Mouse (Mus musculus) liver, embryonic 14.5 days (tissue): ENCODE measurements around the gene Iqcj. TPM values are rescaled to one million over a fixed set of nuclear protein-coding genes. Genes with fewer than 3 reads are reported as not detected.
"Not testable (repeated sequence)": the region's sequence is repeated elsewhere in the genome, so short reads cannot be mapped to it uniquely, and the experiment has no call there.

Experiments used
- ATAC-seq: fragments of 200-750 bp; cut with Nextera tagmentation; 2 replicates; pipeline ENCODE4 v1.8.0; 2017; ENCODE audit warnings: moderate number of reproducible peaks, mild to moderate bottlenecking, moderate library complexity; ENCODE audit not compliant: insufficient read depth
- DNase-seq, 3 experiments: peaks; one replicate each; pipeline ENCODE4 v3.0.0-alpha.2; 2012 to 2013; ENCODE audit warnings: low read depth in 3 of 3, low spot score in 3 of 3
- H3K27ac ChIP-seq: fragments of 300-500 bp; sonication (generic); 2 replicates; pipeline ENCODE4 v1.5.1; 2014; ENCODE audit warnings: moderate library complexity, mild to moderate bottlenecking, control low read depth, inconsistent platforms
- H3K27me3 ChIP-seq: fragments of 300-500 bp; sonication (generic); 2 replicates; pipeline ENCODE4 v1.6.1; 2014; ENCODE audit warnings: mild to moderate bottlenecking, low read length, moderate library complexity; ENCODE audit not compliant: control insufficient read depth, insufficient read depth
- H3K36me3 ChIP-seq: fragments of 300-500 bp; sonication (generic); replicated peaks from 2 replicates; pipeline ENCODE4 v1.6.1; 2014; ENCODE audit warnings: low read depth; ENCODE audit not compliant: control insufficient read depth, insufficient read depth
- H3K4me1 ChIP-seq, 2 experiments: fragments of 200-500 bp in 1 of 2; fragments of 300-500 bp in 1 of 2; sonication (generic) in 1 of 2; replicated peaks; 2 replicates each; pipeline ENCODE4 v1.6.1; 2012 to 2014; ENCODE audit warnings: antibody characterized with exemption in 1 of 2, inconsistent platforms in 1 of 2, low read length in 1 of 2; ENCODE audit not compliant: control insufficient read depth in 2 of 2, insufficient read depth in 2 of 2
- H3K4me2 ChIP-seq: fragments of 300-500 bp; sonication (generic); 2 replicates; pipeline ENCODE4 v1.6.1; 2014; ENCODE audit warnings: low read depth, mild to moderate bottlenecking, control low read depth, moderate library complexity
- H3K4me3 ChIP-seq, 2 experiments: fragments of 200-500 bp in 1 of 2; fragments of 300-500 bp in 1 of 2; sonication (generic) in 1 of 2; 2 replicates each; pipeline ENCODE4 v1.5.1; 2012 to 2014; ENCODE audit warnings: low read depth in 2 of 2, low read length in 2 of 2, mild to moderate bottlenecking in 2 of 2, control low read depth in 1 of 2, inconsistent platforms in 1 of 2, moderate library complexity in 1 of 2; ENCODE audit not compliant: insufficient read depth in 1 of 2
- H3K9ac ChIP-seq: fragments of 300-500 bp; sonication (generic); replicated peaks from 2 replicates; pipeline ENCODE4 v1.6.1; 2014; ENCODE audit warnings: mild to moderate bottlenecking, control low read depth, moderate library complexity
- H3K9me3 ChIP-seq: fragments of 300-500 bp; sonication (generic); 2 replicates; pipeline ENCODE4 v1.6.1; 2016; ENCODE audit warnings: low read length, mixed read lengths; ENCODE audit not compliant: control insufficient read depth
- CTCF ChIP-seq: IDR thresholded peaks from 2 replicates; pipeline ENCODE4 v1.5.1; 2016; ENCODE audit warnings: antibody characterized with exemption, low read depth, control low read depth
- EP300 ChIP-seq: IDR thresholded peaks from 2 replicates; pipeline ENCODE4 v1.6.1; 2016; ENCODE audit warnings: antibody characterized with exemption, low read depth
- WGBS: fragments of 180-500 bp; shearing (Covaris S2); extraction: QIAGEN DNeasy Blood & Tissue Kit; methylation state at CpG from one replicate; pipeline ENCODE4 v1.1.7; 2014; ENCODE audit not compliant: insufficient replicate concordance; 5-methylcytosine and 5-hydroxymethylcytosine counted together
- polyA plus RNA-seq, 2 experiments: library from polyadenylated mRNA; depleted of rRNA in 1 of 2; stranded (reverse) in 1 of 2; unstranded in 1 of 2; fragments of >200 nt; fragmentation: Nextera tagmentation in 1 of 2; extraction: Ambion mirVana in 1 of 2; gene quantifications; 2 replicates each; pipeline versions ENCODE4 v1.2.1 to v1.2.3; 2012 to 2014

Iqcj gene
- polyA plus RNA-seq, 2 experiments: not detected

- Histone ChIP-seq H3K4me1 (no peaks in the 10 kb centered on the region), H3K4me3 (no peak overlapping the region), H3K4me2 (no peak overlapping the region), H3K27ac (no peak overlapping the region), H3K36me3 (no peaks in the 10 kb centered on the region), H3K27me3 (no peaks in the 10 kb centered on the region), H3K9me3 (no peaks in the 10 kb centered on the region), H3K9ac (no peak overlapping the region)
- no peak for DNase-seq
- TF ChIP-seq CTCF (no peak), EP300 (no peak)
- ATAC-seq: no peak
- WGBS: 57% methylated on average over 4 of the region's 4 CpGs
Observed at GRCm38 (mm10) chr3:68092108-68092507, 200.1 kb downstream of the Iqcj start.

- TF ChIP-seq CTCF: no peak
- no peak for TF ChIP-seq EP300
- Histone ChIP-seq H3K4me3 (no peak overlapping the region), H3K9me3 (no peaks in the 10 kb centered on the region), H3K36me3 (no peaks in the 10 kb centered on the region), H3K27me3 (no peaks in the 10 kb centered on the region), H3K9ac (no peak overlapping the region), H3K4me2 (no peak overlapping the region), H3K27ac (no peak overlapping the region), H3K4me1 (no peaks in the 10 kb centered on the region)
- no peak for DNase-seq
- 54% methylated on average over 4 of the region's 4 CpGs for WGBS
- ATAC-seq: no peak
Observed at GRCm38 (mm10) chr3:68096724-68097431, 204.9 kb downstream of the Iqcj start.

- H3K9ac ChIP-seq, H3K9me3 ChIP-seq, H3K27ac ChIP-seq, DNase-seq, H3K4me1 ChIP-seq, ATAC-seq, H3K36me3 ChIP-seq, H3K4me2 ChIP-seq, H3K27me3 ChIP-seq, H3K4me3 ChIP-seq: not testable (repeated sequence)
- 52% methylated on average over 4 of the region's 6 CpGs for WGBS
Observed at GRCm38 (mm10) chr3:68099561-68099960, 207.5 kb downstream of the Iqcj start.

- Histone ChIP-seq H3K27me3 (no peaks in the 10 kb centered on the region), H3K36me3 (no peaks in the 10 kb centered on the region), H3K4me1 (no peaks in the 10 kb centered on the region), H3K9me3 (no peaks in the 10 kb centered on the region), H3K9ac (no peak overlapping the region), H3K27ac (no peak overlapping the region), H3K4me2 (no peak overlapping the region), H3K4me3 (no peak overlapping the region)
- no peak for DNase-seq
- TF ChIP-seq EP300: no peak
- no peak for TF ChIP-seq CTCF
- ATAC-seq: no peak
- WGBS: 23% methylated on average over 4 of the region's 4 CpGs
Observed at GRCm38 (mm10) chr3:68101343-68101742, 209.3 kb downstream of the Iqcj start.

- Histone ChIP-seq H3K27me3 (no peaks in the 10 kb centered on the region), H3K4me2 (no peak overlapping the region), H3K4me3 (no peak overlapping the region), H3K9me3 (no peaks in the 10 kb centered on the region), H3K27ac (no peak overlapping the region), H3K4me1 (no peaks in the 10 kb centered on the region), H3K9ac (no peak overlapping the region), H3K36me3 (no peaks in the 10 kb centered on the region)
- ATAC-seq (no peak), DNase-seq (no peak)
- TF ChIP-seq CTCF (no peak), EP300 (no peak)
- 50% methylated on average over 2 of the region's 2 CpGs for WGBS
Observed at GRCm38 (mm10) chr3:68105081-68105685, 213.2 kb downstream of the Iqcj start.

Other genes starting within 250 kb of the Iqcj start
- not detected in 2 replicates for gene Iqschfp, start within 50 bp of the Iqcj start, polyA plus RNA-seq (2012; rRNA removed)
- not detected in 2 replicates for gene Iqschfp, start within 50 bp of the Iqcj start, polyA plus RNA-seq (2014; fragmentation: Nextera tagmentation; extraction: Ambion mirVana)
- 0.81 and 1.1 TPM in 2 replicates for gene Schip1, start 172.6 kb downstream of the Iqcj start, polyA plus RNA-seq (2012; rRNA removed)
- gene Schip1, start 172.6 kb downstream of the Iqcj start, polyA plus RNA-seq (2014; fragmentation: Nextera tagmentation; extraction: Ambion mirVana): 0.88 and 1.6 TPM in 2 replicates